Mouse (Mus musculus) liver, embryonic 14.5 days (tissue): ENCODE data around the gene Cc2d2a.

ENCODE experiments used
- CTCF ChIP-seq: IDR thresholded peaks from 2 replicates; pipeline ENCODE4 v1.5.1; 2016; ENCODE audit warnings: antibody characterized with exemption, low read depth, control low read depth
- EP300 ChIP-seq: IDR thresholded peaks from 2 replicates; pipeline ENCODE4 v1.6.1; 2016; ENCODE audit warnings: antibody characterized with exemption, low read depth

DNA sequence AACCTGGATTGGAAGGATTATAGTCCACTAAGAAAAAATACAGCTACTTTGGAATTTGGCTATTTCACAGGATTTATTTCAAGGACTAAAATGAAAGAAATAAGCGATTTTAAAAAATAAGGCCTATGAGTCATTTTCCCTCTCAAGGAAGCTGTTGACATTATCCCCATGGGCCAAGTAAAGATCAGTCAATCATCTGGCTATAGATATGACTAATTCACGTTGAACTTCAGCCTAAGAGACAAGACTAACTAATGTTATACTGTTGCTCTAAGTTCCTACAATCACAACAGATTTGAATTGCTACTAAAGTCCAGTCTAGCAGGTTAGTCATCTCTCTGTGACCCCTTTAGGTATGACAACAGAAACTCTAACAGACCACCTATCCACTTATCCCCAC lies 121.8 kb downstream of the Cc2d2a start:
- TF ChIP-seq CTCF: no peak
- no peak for TF ChIP-seq EP300
